Mouse (Mus musculus): ENCODE results near the gene Gm28845. TPM values are rescaled to one million over a fixed set of nuclear protein-coding genes. Genes with fewer than 3 reads are reported as not detected.
A peak's percentile ranks its signal among the peaks of the same experiment; 100 is the strongest.

Gm28845 gene
- polyA plus RNA-seq, 1 experiment from 2014 or later: not detected

GRCm38 (mm10) chr1:65129634-65130180, 10.3 kb upstream of the Gm28845 start:
- WGBS: 47% methylated on average over 3 of the region's 3 CpGs
- Histone ChIP-seq H3K9ac (no peak overlapping the region), H3K27me3 (no peaks in the 10 kb centered on the region), H3K4me2 (no peak overlapping the region), H3K9me3 (no peaks in the 10 kb centered on the region), H3K27ac (no peak overlapping the region), H3K4me3 (no peak overlapping the region), H3K36me3 (no peaks in the 10 kb centered on the region), H3K4me1 (no peaks in the 10 kb centered on the region)
- ATAC-seq (ENCODE audit: borderline replicate concordance, extremely low read depth, low FRiP score, low TSS enrichment): no peak

DNA sequence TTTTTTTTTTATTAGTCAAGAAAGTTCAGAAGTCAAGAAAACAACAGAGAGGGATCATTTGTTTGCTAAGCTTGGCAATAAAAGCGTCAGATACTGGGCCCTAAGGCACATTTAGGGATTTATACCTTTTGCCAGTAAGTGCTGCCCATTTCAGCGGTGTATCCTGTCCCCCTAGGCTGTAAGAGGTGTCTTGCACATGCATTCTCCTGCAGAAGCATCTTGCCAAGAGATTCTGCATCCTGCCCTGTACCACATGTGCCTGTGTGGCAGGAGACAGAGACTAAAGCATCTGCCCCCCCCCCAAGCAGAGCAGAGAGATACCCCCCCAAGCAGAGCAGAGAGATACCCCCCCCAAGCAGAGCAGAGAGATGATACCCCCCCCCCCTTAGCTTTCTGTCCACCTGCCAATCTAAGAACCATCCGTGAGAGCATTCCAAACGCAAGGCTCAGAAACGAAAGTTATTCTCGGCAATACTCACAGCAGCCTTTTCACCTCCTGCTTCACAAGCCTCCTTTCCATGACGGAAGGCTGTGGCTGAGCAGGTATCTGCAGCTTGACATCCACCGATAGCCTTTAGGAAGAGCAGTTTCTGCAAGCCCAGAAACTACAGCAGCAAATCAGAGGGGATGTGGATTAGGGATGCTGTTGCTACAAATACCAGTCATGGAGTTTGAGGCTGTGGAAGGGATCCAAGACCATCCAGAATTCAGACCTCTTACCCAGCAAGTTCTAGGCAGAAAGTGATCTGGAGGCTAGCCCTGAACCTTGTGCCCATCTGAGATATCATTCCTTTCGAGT, 3.4 kb upstream of the Gm28845 start, which contains the start of gene D630023F18Rik:
TSS of gene D630023F18Rik (minus strand) at position 641 of the 799 bp plus-strand sequence.
- peak within 1 kb of the TSS; percentile 23; the same call in 1 of the 2 replicates for H3K4me2 ChIP-seq

GRCm38 (mm10) chr1:65118150-65118913, 1.0 kb downstream of the Gm28845 start:
- Histone ChIP-seq H3K27ac (no peak overlapping the region), H3K9ac (no peak overlapping the region), H3K27me3 (no peaks in the 10 kb centered on the region), H3K4me2 (no peak overlapping the region), H3K4me3 (no peak overlapping the region), H3K36me3 (no peaks in the 10 kb centered on the region), H3K4me1 (no peaks in the 10 kb centered on the region), H3K9me3 (no peaks in the 10 kb centered on the region)
- 61% methylated on average over 8 of the region's 8 CpGs for WGBS
- no peak for ATAC-seq (ENCODE audit: borderline replicate concordance, extremely low read depth, low FRiP score, low TSS enrichment)

More for the DNA sequence above, 3.4 kb upstream of the Gm28845 start, which contains the start of gene D630023F18Rik:
- Histone ChIP-seq H3K4me1 (no peaks in the 10 kb centered on the region), H3K36me3 (no peaks in the 10 kb centered on the region), H3K4me3 (no peak within 1 kb of the TSS), H3K27me3 (no peaks in the 10 kb centered on the region), H3K9me3 (no peaks in the 10 kb centered on the region), H3K27ac (no peak within 1 kb of the TSS), H3K9ac (no peak within 1 kb of the TSS)
- ATAC-seq (ENCODE audit: borderline replicate concordance, extremely low read depth, low FRiP score, low TSS enrichment): no peak
- WGBS: 17% methylated on average over 9 of the region's 9 CpGs

- Histone ChIP-seq H3K4me2 (no peak overlapping the region), H3K36me3 (no peaks in the 10 kb centered on the region), H3K9ac (no peak overlapping the region), H3K9me3 (no peaks in the 10 kb centered on the region), H3K27me3 (no peaks in the 10 kb centered on the region), H3K27ac (no peak overlapping the region), H3K4me1 (no peaks in the 10 kb centered on the region), H3K4me3 (no peak overlapping the region)
- WGBS: 86% methylated on average over 5 of the region's 5 CpGs
- no peak; the same call in 1 of the 2 replicates for ATAC-seq (ENCODE audit: borderline replicate concordance, extremely low read depth, low FRiP score, low TSS enrichment)
Observed at GRCm38 (mm10) chr1:65113536-65114172, 5.7 kb downstream of the Gm28845 start.

- Histone ChIP-seq H3K36me3 (no peaks in the 10 kb centered on the region), H3K9me3 (no peaks in the 10 kb centered on the region), H3K4me3 (0 out of 2 replicates have a peak overlapping the region, but pooled peaks have one; percentile 0), H3K4me1 (no peaks in the 10 kb centered on the region), H3K9ac (no peak overlapping the region), H3K27me3 (no peaks in the 10 kb centered on the region), H3K27ac (no peak overlapping the region), H3K4me2 (peak overlapping the region; percentile 28)
- ATAC-seq (ENCODE audit: borderline replicate concordance, extremely low read depth, low FRiP score, low TSS enrichment): no peak
- WGBS: 54% methylated on average over 14 of the region's 14 CpGs
Observed at GRCm38 (mm10) chr1:65112807-65113196, 6.6 kb downstream of the Gm28845 start.

GRCm38 (mm10) chr1:65112031-65112806, 7.1 kb downstream of the Gm28845 start:
- H3K4me1 ChIP-seq: no peaks in the 10 kb centered on the region
- no peaks in the 10 kb centered on the region for H3K9me3 ChIP-seq
- peak overlapping the region; percentile 28 for H3K4me2 ChIP-seq
- H3K27ac ChIP-seq: no peak overlapping the region
- H3K9ac ChIP-seq: no peak overlapping the region
- H3K27me3 ChIP-seq: no peaks in the 10 kb centered on the region
- ATAC-seq (ENCODE audit: borderline replicate concordance, extremely low read depth, low FRiP score, low TSS enrichment): peak; percentile 69; the same call in 1 of the 2 replicates
- no peaks in the 10 kb centered on the region for H3K36me3 ChIP-seq
- WGBS: 9% methylated on average over 8 of the region's 8 CpGs
- H3K4me3 ChIP-seq: 0 out of 2 replicates have a peak overlapping the region, but pooled peaks have one; percentile 0

DNA sequence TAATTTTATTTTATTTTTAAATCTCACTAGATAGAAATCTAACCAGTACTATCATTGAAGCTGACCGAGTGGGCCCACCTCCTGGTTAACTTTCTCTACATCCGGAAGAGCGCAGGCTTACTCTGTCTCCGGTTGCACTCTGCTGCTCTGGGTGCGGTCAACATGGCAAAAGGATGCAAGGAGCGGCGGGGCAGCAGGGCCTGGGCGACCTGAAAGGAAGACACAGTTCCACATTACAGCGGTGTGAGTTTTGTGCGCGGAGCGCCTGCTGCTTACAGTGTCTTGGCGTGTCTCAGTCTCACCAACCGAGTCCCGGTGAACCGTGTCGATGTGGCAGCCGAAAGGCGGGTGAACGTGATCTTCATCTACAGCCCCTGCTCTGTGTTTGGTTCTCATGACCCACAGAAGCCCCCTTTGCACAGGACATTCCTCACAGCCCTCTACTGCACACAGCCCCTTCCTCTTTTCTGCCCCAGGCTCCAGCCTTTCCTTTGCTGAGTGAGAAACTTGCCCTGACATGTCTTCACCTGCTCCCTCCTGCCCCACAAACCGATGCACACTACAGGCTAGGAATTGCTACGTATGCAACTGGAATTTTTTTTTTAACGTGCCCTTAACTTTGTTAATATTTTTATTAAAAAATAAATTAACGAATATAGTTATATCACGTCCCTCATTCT, 9.5 kb downstream of the Gm28845 start:
- WGBS: 74% methylated on average over 25 of the region's 25 CpGs
- Histone ChIP-seq H3K27ac (no peak overlapping the region), H3K27me3 (no peaks in the 10 kb centered on the region), H3K36me3 (no peaks in the 10 kb centered on the region), H3K9ac (no peak overlapping the region), H3K9me3 (no peaks in the 10 kb centered on the region), H3K4me3 (no peak overlapping the region), H3K4me2 (no peak overlapping the region), H3K4me1 (no peaks in the 10 kb centered on the region)
- no peak for ATAC-seq (ENCODE audit: borderline replicate concordance, extremely low read depth, low FRiP score, low TSS enrichment)

- Histone ChIP-seq H3K9ac (no peak overlapping the region), H3K27ac (no peak overlapping the region), H3K36me3 (no peaks in the 10 kb centered on the region), H3K27me3 (no peaks in the 10 kb centered on the region), H3K9me3 (no peaks in the 10 kb centered on the region), H3K4me1 (no peaks in the 10 kb centered on the region), H3K4me3 (no peak overlapping the region), H3K4me2 (no peak overlapping the region)
- 82% methylated on average over 8 of the region's 8 CpGs for WGBS
- ATAC-seq (ENCODE audit: borderline replicate concordance, extremely low read depth, low FRiP score, low TSS enrichment): no peak
Observed at GRCm38 (mm10) chr1:65109196-65109595, 10.2 kb downstream of the Gm28845 start.

DNA sequence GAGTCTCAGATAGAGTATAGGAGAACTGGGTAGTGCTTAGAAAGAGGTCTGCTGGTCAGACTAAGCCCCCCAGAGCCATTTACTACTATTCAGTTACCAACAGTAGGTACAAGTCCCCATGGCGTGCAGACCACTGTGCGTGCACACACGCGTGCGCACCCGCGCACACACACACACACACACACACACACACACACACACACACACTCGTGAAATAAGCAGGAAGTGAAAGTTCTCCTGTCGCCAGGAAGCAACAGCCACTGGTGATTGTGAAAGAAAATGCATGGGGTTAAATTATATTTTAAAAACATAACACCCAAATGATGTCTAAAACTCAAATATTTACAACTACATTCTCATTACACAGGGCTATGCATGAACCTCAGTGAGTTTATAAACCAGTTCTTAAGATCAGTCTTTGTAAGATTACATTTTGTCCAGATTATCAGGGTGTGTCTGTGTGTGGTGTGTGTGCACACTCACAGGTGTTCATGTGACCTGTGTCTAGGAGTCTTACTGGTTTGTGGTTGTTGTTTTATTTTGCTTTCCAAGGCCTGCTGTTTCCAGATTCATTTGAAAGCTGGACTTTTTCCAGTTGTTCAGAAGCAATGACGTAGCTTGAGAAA, 11.6 kb downstream of the Gm28845 start:
- Histone ChIP-seq H3K4me2 (no peak overlapping the region), H3K36me3 (no peaks in the 10 kb centered on the region), H3K9ac (no peak overlapping the region), H3K9me3 (no peaks in the 10 kb centered on the region), H3K4me3 (no peak overlapping the region), H3K4me1 (no peaks in the 10 kb centered on the region), H3K27me3 (no peaks in the 10 kb centered on the region), H3K27ac (no peak overlapping the region)
- ATAC-seq (ENCODE audit: borderline replicate concordance, extremely low read depth, low FRiP score, low TSS enrichment): no peak
- 78% methylated on average over 10 of the region's 10 CpGs for WGBS

DNA sequence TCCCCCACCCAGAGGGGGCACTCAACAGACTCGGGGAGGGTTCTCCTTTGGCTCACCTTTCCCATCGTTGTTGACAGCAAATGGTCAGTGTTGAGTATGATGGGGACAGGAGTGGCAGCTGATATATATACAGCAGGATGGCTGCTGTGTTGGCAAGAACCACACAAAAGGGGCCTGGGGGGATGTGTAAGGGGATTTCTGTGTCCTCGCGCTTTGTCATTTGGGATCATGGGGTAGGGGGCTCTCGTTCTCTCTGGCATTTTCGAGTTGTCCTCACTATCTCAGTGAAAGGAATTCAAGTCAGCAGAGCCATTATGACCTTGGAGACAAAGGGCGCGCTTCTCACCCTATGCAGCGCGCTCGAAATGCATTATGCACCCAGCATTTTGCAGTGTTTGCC, 16.1 kb downstream of the Gm28845 start, which contains the start of gene Cryga:
TSS of gene Cryga (minus strand) at position 101 of the 400 bp plus-strand sequence.
- H3K4me2 ChIP-seq: no peak within 1 kb of the TSS
- ATAC-seq (ENCODE audit: borderline replicate concordance, extremely low read depth, low FRiP score, low TSS enrichment): no peak

More for the DNA sequence above, 16.1 kb downstream of the Gm28845 start, which contains the start of gene Cryga:
- no peaks in the 10 kb centered on the region for H3K9me3 ChIP-seq
- no peaks in the 10 kb centered on the region for H3K4me1 ChIP-seq
- no peaks in the 10 kb centered on the region for H3K36me3 ChIP-seq
- no peak within 1 kb of the TSS for H3K9ac ChIP-seq
- 83% methylated on average over 11 of the region's 11 CpGs for WGBS
- H3K27ac ChIP-seq: no peak within 1 kb of the TSS
- H3K27me3 ChIP-seq: no peaks in the 10 kb centered on the region
- no peak within 1 kb of the TSS for H3K4me3 ChIP-seq

Measured in lung, embryonic 15.5 days (tissue).